In the genomic region with DNA sequence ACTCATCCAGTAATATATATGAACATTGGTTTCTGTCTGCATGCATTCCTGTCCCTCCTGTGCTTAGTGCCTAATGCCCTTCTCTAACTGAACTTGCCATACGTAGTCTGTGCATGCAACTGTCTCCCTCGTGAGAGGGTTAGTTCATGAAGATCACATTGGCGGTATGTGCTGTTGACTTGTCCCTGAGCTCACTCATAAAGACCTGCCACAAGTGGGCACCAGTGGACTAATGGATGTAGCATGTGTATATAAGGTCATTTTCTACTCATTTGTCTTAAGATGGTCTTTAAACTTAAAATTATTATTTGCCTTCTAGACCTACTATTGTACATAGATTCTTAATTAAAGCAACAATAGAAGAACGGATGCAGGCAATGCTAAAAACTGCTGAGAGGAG, we compare ENCODE assay signal across 12 mouse cellular contexts.
DNase-seq lines count a peak whose midpoint lies in the region; ATAC-seq and TF ChIP-seq lines count a peak whose summit lies in the region.
"Had no signal": no experiment of that assay in that cellular context is flagged by ENCODE, and none has a peak within 500 bp of the region (broad histone marks: within the 10 kb centered on the region; RNA-seq: fewer than 3 reads in every experiment).

No protein-coding gene starts in this region.

- TF ChIP-seq POLR2A in kidney, adult 2 months (IDR thresholded peaks at IDR 0.05; ENCODE audit: low read depth, low read length) = no peak
- TF ChIP-seq POLR2A in CH12.LX (IDR thresholded peaks at IDR 0.05; ENCODE audit: low read depth, low read length) = no peak

- WGBS in kidney, adult 2 months = 76% methylated on average over 4 of the region's 4 CpGs
- WGBS in midbrain, embryonic 13.5 days = 87% methylated on average over 4 of the region's 4 CpGs

- peak; percentile 48 for TF ChIP-seq RAD21 in CH12.LX (IDR thresholded peaks at IDR 0.05; ENCODE audit: low read depth, low read length)

- in situ Hi-C loops in CH12.LX (cut with MboI; ENCODE audit: low pct_ligation_motif_present, low pct_unique_long_range_greater_than_20kb, low sequenced_read_pairs) = no loop called here

- DNase-seq in kidney, adult 2 months = peak; percentile 28
- no peak for DNase-seq in kidney, adult 18-20 months
- peak; percentile 41 for DNase-seq in 416B (ENCODE audit: low read depth)
- no peak for DNase-seq in CH12.LX (ENCODE audit: extremely low read depth)
- DNase-seq in kidney, postnatal 14 days = peak; percentile 34
- DNase-seq in gastrocnemius, postnatal 36 days = no peak
- no peak for DNase-seq in layer of hippocampus, adult 9-10 months (ENCODE audit: low spot score)
- DNase-seq: adrenal gland, postnatal 10 days; embryo, embryonic 11 days; liver, embryonic 13.5 days had no signal

- H3K36me3 ChIP-seq in kidney, adult 2 months (ENCODE audit: control insufficient read depth, insufficient read depth, low read length) = peaks cover 8% of the 10 kb centered on the region
- peaks cover 35 to 69% of the 10 kb centered on the region in 2 experiments for H3K36me3 ChIP-seq in CH12.LX (replicated peaks in 1 of 2; ENCODE audit: control insufficient read depth in 1 of 2, insufficient read depth in 1 of 2, low read length in 1 of 2)
- peaks cover 54% of the 10 kb centered on the region for H3K36me3 ChIP-seq in midbrain, embryonic 13.5 days

- no peaks in the 10 kb centered on the region for H3K9me3 ChIP-seq in CH12.LX (replicated peaks; ENCODE audit: low read length)
- H3K9me3 ChIP-seq in midbrain, embryonic 13.5 days = no peaks in the 10 kb centered on the region
- H3K9me3 ChIP-seq: liver, embryonic 13.5 days; midbrain, embryonic 10.5 days had no signal

- intact Hi-C loops in gastrocnemius, postnatal 36 days (cut with DNase I) = no loop called here

- dilution Hi-C loops in CH12.LX (cut with MboI; ENCODE audit: extremely low pct_ligation_motif_present, extremely low pct_unique_long_range_greater_than_20kb, low sequenced_read_pairs) = no loop called here

- no peak for TF ChIP-seq EP300 in CH12.LX (IDR thresholded peaks at IDR 0.05; ENCODE audit: low read length)

- no peak overlapping the region for H3K4me3 ChIP-seq in kidney, adult 2 months (ENCODE audit: insufficient read depth, low read depth, low read length)
- no peak overlapping the region for H3K4me3 ChIP-seq in CH12.LX (replicated peaks in 1 of 3; ENCODE audit: low read depth in 2 of 3, low read length in 2 of 3, poor library complexity in 1 of 3)
- no peak overlapping the region for H3K4me3 ChIP-seq in midbrain, embryonic 13.5 days (replicated peaks)
- H3K4me3 ChIP-seq: liver, embryonic 13.5 days; midbrain, embryonic 10.5 days had no signal

- no peak for ATAC-seq in midbrain, embryonic 13.5 days

- no peaks in the 10 kb centered on the region for H3K79me2 ChIP-seq in CH12.LX (replicated peaks; ENCODE audit: control insufficient read depth, extremely low read depth, insufficient read depth, poor library complexity, severe bottlenecking)

- no peaks in the 10 kb centered on the region for H3K27me3 ChIP-seq in kidney, adult 2 months (replicated peaks; ENCODE audit: control insufficient read depth, insufficient read depth, low read length)
- H3K27me3 ChIP-seq in CH12.LX (replicated peaks) = no peaks in the 10 kb centered on the region
- H3K27me3 ChIP-seq in midbrain, embryonic 13.5 days = no peaks in the 10 kb centered on the region
- H3K27me3 ChIP-seq: liver, embryonic 13.5 days had no signal

- no peak overlapping the region for H3K4me2 ChIP-seq in CH12.LX (ENCODE audit: insufficient read depth, low read depth, poor library complexity, severe bottlenecking)
- H3K4me2 ChIP-seq in midbrain, embryonic 13.5 days (replicated peaks) = no peak overlapping the region
- H3K4me2 ChIP-seq: liver, embryonic 13.5 days had no signal

- no peak overlapping the region for H3K9ac ChIP-seq in CH12.LX (ENCODE audit: insufficient read depth, low read depth)
- H3K9ac ChIP-seq in midbrain, embryonic 13.5 days (replicated peaks) = no peak overlapping the region
- H3K9ac ChIP-seq: liver, embryonic 13.5 days had no signal

- no peaks in the 10 kb centered on the region for H3K4me1 ChIP-seq in kidney, adult 2 months (ENCODE audit: control insufficient read depth, insufficient read depth, low read length)
- no peaks in the 10 kb centered on the region for H3K4me1 ChIP-seq in CH12.LX (ENCODE audit: control insufficient read depth in 1 of 2, insufficient read depth in 2 of 2)
- no peaks in the 10 kb centered on the region for H3K4me1 ChIP-seq in midbrain, embryonic 13.5 days (replicated peaks)
- H3K4me1 ChIP-seq: liver, embryonic 13.5 days; midbrain, embryonic 10.5 days had no signal

- TF ChIP-seq CTCF in kidney, adult 2 months (conservative IDR thresholded peaks at IDR 0.05; ENCODE audit: insufficient read depth, insufficient read length, low read depth, low read length) = peak; percentile 41; the same call in 1 of the 2 replicates
- peak in 1 of 2 experiments; percentile 51; a peak in 2 of 4 replicates for TF ChIP-seq CTCF in CH12.LX (conservative IDR thresholded peaks at IDR 0.05 in 1 of 2, IDR thresholded peaks at IDR 0.05 in 1 of 2; ENCODE audit: low read depth in 2 of 2, low read length in 2 of 2)

- no peak overlapping the region for H3K27ac ChIP-seq in kidney, adult 2 months (ENCODE audit: insufficient read depth, low read depth, low read length)
- H3K27ac ChIP-seq in CH12.LX (ENCODE audit: insufficient read depth, low read depth) = no peak overlapping the region
- H3K27ac ChIP-seq in midbrain, embryonic 13.5 days = no peak overlapping the region
- H3K27ac ChIP-seq: liver, embryonic 13.5 days; midbrain, embryonic 10.5 days had no signal

TF ChIP-seq in CH12.LX, 34 proteins besides CTCF, POLR2A, EP300 and RAD21:
- TF ChIP-seq BHLHE40 (IDR thresholded peaks at IDR 0.05; ENCODE audit: low read depth, low read length) (no peak), SMC3 (IDR thresholded peaks at IDR 0.05; ENCODE audit: low read depth, low read length) (peak; percentile 43)
TF ChIP-seq in CH12.LX: peak in this region for 1.

Comparison
In these comparisons a context has a peak if more than half of its experiments do, and no peak if none do; other contexts are left out.
1. DNase-seq: peak in kidney, adult 2 months (single experiment), 416B (single experiment) and kidney, postnatal 14 days (single experiment); none in kidney, adult 18-20 months (single experiment), CH12.LX (single experiment), gastrocnemius, postnatal 36 days (0 of 2) and layer of hippocampus, adult 9-10 months (single experiment).